Mouse (Mus musculus): ENCODE measurements around the gene Itgb3.
A peak's percentile ranks its signal among the peaks of the same experiment; 100 is the strongest.

The Itgb3 gene

DNA sequence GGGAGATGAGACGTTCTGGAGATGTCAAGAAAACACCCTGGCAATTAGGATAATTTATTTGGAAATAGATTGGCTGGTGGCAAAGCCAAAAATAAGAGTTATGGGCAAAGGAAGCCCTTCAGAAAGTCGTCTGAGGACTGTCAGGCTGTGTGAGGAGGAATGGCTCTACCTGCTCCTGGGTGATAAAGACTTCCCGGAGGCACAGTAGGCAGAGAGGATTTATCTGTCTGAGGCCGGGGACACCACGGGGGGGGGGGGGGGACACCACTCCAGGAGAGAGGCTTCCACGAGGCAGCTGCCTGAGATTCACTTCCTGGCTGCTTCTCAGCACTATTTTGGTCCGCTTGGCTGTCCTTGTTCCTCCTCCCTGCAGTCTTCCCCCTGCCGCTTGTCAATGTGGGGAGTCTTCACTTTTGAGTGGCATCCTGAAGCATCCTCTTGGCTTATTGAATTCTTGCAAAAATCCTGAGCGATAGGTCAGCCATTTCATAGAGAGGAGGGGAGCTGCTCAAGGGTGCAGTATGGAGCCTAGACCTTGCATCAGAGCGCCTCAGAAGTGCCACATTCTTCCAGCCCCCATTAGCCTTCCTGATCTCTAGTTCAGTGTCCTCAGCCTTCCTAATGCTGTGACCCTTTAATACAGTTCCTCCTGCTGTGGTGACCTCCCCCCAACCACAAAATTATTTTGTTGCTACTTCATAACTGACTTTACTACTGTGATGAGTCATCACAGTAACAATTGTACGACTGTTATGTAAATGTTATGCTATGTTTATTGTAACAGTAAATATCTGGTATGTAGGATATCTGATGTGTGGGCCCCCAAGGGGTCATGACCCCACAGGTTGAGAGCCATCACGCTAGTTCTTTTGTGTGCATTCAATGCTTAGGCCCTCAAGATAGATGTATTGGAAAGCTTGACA lies 14.5 kb downstream of the Itgb3 start:
- DNase-seq: no peak

DNA sequence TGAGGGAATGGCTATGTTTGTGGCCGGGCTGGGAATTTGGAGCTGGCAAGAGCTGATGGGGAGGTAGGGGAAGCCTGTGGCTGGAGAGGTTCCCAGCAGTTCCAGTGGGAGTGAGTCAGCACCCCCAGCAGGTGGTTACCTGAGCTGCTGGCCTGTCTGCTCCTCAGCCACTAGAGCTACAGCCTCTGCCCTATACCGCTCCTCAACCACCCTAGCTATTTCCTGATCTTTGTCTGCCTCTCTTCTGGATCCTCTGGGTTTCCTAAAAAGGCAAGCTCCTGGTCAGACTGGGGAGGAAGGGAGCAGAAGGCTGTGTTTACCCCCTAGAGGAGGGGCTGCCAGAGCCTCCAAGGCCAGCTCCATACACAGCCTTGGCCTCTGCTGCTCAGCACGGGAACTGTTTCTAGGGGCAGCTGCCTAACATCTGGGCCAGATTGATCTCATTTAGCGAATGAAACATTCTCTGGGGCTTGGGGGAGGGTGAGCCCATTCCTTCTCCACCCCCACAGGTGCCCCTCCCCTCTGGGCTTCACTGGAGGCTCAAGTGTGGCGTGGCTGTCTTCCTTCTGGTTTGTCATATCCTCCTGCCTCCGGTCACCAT lies 17.1 kb downstream of the Itgb3 start:
- no peak for DNase-seq

DNA sequence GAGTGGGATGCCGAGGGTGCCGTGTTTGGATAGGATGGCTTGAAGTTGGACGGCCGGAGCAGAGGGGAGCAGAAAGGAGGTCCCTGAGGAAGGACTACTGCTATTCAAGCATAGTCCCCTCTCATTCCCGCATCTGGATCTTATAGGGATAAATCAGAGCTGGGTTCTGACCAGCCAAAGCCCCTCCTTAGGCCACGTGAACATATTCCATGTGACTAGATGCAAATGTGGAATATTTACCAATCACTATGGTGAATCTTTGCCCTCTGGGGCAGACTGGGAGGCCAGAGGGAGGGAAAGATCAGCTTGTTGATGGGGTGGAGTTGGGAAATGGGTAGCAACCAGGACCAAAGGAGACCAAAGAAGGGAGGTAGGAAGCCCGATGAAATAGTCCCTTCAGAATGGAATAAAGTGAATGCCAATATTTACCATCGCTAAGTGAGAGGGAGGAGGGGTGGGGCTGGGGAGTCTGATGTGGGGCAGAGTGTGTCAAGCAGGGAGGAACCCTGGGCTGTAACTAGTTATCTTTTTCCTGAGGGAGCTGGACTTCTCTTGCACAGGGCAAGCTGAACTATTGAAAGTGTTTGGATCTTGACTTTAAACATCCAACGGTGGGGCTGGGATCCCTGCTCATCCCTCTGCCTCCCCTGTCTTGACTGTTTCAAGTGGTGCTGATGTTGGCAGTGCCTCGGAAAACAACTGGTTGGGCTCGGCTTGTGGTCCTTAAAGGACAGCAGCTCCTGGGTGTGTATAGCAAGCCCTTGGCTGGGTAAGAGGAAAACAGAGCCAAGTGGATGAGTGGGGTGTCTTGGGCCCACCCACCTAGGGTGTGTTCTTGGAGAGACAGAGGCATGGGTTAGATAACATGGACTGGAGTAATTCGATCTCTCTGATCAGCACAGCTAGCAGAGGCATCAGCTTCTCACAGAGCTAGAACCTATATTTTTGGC lies 17.9 kb downstream of the Itgb3 start:
- peak; percentile 53 for DNase-seq

DNA sequence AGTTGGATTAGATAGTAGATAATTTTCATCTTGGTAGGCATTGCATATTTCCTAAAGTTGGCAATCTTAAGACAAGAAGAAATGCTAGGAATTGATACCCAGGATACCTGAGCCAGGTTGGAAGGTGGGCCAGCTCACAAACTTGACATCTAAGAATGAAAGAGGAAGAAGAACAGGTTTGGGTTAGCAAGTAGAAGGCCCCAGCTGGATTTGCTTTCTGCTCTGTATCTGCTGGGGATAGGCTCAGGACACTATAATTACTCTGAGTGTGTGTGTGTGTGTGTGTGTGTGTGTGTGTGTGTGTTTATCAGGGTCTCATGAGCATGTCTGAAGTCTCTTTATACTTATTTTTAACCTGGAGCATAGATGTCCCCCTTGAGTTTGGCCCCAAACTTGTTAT lies 18.8 kb downstream of the Itgb3 start:
- DNase-seq: no peak

DNA sequence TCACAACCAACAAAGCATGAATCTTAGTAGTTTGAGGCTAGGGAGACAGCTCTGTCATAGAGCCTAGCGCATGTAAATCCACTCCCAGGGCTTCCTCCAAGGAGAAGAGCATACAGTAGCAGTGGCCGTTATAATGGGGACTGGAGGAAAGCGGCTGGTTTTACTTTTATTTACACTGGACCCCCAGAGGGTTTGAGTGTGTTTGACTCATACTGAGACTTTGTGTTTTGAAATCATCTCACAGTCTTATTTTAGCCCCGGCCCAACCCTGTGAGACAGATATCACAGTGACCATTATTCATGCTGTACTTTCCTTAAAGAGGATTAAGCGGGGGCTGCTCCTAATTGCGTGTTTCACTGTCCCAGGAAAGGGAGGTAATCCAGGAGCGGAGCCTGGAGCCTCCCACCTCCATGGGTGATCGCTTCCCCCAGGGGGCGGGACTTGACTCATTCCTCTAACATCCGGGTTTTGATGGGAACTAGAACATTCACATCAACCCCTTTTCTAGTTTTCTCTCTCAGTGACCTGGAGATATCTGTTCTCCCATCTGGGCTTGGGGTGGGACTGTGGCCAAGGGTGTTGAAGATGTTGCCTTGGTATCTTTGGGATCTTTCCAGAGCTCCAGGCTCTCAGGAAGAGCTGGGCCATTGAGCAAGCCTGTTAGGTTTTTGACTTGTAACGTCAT lies 20.0 kb downstream of the Itgb3 start:
- no peak for DNase-seq

DNA sequence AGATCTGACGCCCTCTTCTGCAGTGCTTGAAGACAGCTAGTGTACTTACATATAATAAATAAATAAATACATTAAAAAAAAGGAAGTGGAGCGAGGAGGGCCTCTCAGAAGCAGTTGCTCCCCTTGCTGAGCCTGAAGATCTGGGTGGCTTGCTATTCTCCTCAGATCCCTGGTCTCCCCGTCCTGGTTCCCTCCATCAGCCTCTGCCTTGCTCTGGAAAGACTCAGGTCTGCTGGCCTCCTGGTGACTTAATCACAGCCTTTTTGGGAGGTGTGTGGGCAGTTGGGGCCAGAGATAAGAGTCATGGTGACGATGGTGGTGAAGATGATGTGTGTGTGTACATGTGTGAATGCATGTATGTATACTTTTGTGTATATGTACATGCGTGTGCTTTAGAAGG lies 20.8 kb downstream of the Itgb3 start:
- DNase-seq: no peak

DNA sequence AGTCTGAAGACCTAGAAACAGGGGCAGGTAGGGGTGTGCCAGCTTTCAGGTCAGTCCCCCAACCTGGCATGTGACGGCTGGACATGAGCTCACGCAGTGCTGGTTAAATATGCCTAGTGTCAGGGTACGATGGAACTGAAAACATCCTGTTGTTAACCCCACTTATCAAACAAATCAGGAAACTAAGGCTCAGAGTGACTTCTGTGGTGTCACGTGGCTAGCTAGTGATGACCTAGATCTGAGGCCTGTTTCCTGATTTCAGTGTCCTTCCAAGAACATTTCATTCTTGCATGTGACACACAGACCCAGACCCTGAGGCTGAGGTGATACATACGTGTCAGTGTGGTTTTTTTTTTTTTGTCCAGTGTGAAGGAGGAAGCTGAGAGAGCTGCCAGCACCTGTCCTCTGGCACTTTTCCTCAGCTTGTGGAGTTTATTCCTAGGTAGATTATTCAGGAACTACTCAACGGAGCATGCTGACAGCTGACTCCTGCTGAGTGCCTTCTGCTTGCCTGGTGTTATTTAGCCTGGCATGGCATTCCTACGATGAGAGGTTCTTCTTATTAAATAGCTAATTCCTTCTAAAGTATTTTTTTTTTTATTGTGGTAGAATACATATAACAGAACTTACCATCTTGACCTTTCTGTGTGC lies 22.5 kb downstream of the Itgb3 start:
- no peak for DNase-seq

DNA sequence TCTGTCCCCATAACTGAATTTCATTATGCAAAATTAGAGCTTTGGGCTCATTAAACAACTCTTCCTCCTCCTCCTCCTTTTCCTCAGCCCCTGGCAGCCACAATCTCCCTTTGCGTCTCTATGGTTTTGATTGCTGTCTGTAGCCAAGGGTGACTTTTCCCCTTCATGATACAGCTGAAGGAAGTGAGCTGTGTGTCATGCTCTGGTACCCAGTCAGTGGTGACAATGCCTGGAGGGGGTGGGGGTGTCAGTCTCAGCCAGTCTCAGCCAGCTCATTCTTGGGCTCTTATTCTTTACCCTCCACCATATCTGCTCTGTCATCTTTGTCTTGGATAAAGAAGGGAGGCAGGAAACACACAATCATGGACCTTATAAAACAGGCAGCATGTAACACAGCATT lies 23.5 kb downstream of the Itgb3 start:
- no peak for DNase-seq

GRCm38 (mm10) chr11:104637010-104637409 lies 29.2 kb downstream of the Itgb3 start:
- DNase-seq: no peak

- DNase-seq: no peak
Measured at GRCm38 (mm10) chr11:104638006-104638405, 30.2 kb downstream of the Itgb3 start.

DNA sequence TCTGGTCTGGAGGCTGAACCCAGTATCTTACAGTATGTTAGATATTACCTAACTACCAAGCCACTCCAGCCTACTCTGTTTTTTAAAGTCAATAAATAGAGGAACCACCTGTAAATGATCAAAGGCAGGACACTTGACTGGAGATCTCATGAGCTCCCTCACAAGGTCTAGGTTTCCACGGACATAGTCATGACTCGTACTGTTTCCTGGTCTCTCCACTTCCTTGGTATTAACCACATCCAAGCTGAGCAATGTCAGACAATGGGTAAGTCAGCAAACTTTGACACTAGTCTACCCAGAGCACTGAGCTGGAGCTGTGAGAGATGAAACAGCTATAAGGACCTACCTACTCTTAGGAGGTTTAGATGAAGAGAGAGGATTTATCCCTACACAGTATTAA lies 31.1 kb downstream of the Itgb3 start:
- DNase-seq: no peak

GRCm38 (mm10) chr11:104639634-104640033 lies 31.8 kb downstream of the Itgb3 start:
- DNase-seq: no peak

- no peak for DNase-seq
Measured at GRCm38 (mm10) chr11:104640894-104641293, 33.1 kb downstream of the Itgb3 start.

DNA sequence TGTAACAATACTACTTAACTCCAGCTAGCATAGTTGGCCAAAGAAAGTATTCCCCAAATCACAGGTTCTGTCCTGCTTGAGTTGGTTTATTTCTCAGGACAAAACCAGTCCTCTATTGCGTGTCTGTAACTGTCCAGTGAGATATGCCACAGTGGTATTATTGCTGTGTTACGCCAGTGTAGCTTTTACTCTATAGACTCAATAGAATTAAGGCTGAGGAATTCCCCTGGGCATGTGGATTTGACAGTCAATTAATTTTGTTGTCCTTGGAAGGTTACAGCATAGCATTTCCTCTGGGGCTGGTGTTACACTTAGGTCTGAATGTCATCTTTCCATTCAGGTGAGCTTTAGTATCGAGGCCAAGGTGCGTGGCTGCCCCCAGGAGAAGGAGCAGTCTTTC lies 35.4 kb downstream of the Itgb3 start:
- no peak for DNase-seq

DNA sequence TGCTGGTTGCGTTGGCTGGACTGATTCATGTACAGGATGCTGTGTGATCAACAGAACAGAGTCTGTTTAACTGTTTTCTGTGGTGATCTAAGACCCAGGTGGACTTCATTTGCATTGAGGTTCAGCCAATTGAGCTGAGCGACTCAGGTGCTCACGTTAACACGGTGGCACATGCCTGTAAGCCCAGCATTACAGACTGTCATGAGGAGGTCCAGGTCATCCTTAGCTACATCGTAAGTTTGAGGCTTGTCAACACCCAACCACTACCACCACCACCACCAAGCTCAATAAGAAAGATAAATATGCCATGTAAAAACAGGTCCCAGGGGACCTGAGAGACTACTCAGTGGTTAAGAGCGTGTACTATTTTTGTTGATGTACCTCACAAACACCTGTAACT lies 37.6 kb downstream of the Itgb3 start:
- no peak for DNase-seq

GRCm38 (mm10) chr11:104646173-104646572 lies 38.4 kb downstream of the Itgb3 start:
- DNase-seq: no peak

DNA sequence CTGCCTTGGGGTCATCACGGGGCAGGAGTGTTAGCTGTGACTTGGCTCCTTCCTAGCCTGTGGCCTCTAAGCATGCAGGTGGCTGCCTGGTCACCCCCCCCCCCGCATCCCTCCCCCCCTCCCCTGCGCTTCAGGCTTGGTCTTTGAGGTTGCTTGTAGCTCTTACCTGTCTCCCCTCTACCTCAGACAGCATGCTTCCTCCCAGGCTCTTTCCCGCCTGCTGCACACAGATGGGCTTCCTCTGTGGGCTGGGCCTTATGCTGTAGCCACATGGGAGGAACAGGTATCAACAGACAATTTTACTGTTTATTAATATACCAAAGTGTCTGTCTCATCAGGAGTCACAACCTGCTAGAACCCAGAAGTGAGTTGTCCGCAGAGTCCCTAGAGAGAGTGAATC lies 38.8 kb downstream of the Itgb3 start:
- no peak for DNase-seq

GRCm38 (mm10) chr11:104647188-104647867 lies 39.5 kb downstream of the Itgb3 start:
- DNase-seq: no peak

GRCm38 (mm10) chr11:104648571-104648970 lies 40.8 kb downstream of the Itgb3 start:
- peak; percentile 60 for DNase-seq

DNA sequence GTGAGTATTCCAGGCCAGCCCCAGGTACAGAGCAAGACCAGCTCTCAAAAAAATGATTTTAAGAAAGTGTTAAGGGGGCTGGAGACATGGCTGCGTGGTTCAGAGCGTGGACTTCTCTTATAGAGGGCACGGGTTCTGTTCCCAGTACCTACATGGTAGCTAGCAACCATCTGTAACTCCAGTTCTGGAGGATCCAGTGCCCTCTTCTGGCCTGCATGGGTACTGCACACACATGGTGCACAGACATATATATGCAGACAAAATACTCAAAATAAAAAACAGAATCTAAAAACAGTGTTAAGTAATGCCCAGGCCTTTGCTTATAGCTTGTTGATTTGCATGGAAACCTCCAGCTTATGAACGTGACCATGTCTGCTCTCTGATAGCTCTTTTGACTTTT lies 52.8 kb downstream of the Itgb3 start:
- DNase-seq: no peak

DNA sequence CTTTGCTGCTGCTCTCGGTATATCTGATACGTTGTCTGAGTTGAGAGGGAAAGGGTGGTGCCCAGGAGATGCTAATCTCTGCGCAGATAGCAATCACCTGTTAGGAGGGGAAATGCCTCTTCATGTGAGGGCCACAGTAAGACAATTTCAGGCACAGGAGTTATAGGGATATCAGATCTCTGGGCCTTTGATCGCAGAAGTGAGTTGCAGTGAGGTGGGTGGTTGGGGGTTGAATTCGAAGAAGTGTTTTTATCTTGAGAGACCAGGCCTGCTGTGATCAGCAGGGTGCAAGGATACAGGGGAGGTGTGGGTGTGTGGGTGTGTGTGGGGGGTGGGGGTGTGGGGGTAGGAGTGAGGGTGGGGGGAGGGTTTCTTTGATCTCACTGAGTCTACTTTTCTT lies 53.3 kb downstream of the Itgb3 start:
- no peak for DNase-seq

Measured in lung, postnatal 14 days (tissue).